Mouse (Mus musculus) ZHBTc4 (cell line): ENCODE data around the gene Mtmr11.

Experiments used
- DNase-seq: peaks from one replicate; pipeline ENCODE4 v3.0.0-alpha.2; 2011; ENCODE audit warnings: low read depth, low spot score

Mtmr11 gene

DNA sequence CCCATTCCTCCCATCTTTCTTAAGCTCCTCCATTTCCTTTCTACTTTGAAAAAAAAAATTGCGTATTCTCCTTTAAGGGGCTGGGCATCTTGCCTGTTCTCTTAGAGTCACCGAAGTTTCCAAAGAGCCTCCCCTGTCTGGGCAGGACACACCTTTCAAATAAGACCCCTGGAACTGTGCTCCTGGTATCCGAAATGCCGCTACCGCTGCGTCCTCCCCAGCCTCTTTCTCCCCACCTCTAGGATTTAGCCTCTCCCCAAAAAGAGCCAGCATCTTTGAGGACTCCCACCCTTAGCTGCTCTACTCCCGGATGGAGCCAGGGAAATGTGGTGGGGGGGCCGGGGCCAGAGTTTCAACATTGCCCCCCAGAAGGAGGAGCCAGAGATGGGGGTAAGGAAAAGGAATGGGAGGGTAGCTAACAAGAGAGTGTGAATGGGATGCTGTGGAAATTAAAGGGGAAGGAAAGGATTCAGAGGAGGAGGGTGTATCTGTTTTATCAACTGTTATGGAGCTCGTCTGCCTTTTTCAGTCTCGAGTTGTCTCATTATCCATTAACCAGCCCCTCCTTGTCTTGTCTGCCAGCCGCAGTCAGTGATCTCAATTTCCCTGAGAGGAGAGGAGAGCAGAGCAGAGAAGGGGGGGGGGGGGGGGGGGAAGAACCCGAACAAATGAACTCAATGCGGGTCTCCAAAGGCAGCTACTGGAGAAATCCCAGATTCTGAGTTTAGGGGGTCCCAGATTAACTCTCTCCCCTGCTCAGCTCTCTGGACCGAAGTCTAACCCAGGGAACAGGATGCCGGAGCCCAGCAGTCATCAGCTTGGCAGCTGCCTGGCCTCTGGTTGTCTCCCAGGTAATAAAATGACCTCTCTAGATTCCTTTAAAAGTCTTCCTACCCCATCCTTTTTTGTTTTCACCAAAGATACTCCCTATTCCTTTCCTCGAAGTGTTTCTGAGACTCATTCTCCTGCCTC is at the start of gene Mtmr11:
Gene Mtmr11 (plus strand): TSS at position 136 of the 972 bp plus-strand sequence.
- no peak for DNase-seq

DNA sequence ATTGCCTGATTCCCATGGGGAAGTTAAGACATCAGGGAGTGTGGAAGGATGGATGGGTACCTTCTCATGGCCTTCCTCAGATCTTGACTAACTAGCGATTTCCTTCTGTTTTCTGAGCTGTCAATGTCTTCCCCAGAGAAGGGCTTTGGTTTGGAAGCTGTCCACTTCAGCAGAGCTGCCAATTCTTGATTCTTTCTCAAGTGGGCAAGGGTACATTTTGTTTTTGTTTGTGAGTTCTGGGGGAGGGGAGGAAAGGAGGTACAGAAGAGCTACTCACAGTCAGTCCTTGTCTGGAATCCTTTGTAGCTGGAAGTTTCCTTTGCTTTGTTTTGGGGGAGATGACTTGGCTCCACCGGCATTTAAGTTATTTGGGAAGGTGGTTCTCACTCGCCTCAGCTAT is 48.6 kb upstream of the Mtmr11 start:
- peak; percentile 19 for DNase-seq

GRCm38 (mm10) chr3:96118142-96118541 is 43.7 kb upstream of the Mtmr11 start:
- DNase-seq: no peak

GRCm38 (mm10) chr3:96118702-96119101 is 43.1 kb upstream of the Mtmr11 start:
- DNase-seq: no peak

- no peak for DNase-seq
These were observed 37.6 kb upstream of the Mtmr11 start for GRCm38 (mm10) chr3:96124235-96124634.

DNA sequence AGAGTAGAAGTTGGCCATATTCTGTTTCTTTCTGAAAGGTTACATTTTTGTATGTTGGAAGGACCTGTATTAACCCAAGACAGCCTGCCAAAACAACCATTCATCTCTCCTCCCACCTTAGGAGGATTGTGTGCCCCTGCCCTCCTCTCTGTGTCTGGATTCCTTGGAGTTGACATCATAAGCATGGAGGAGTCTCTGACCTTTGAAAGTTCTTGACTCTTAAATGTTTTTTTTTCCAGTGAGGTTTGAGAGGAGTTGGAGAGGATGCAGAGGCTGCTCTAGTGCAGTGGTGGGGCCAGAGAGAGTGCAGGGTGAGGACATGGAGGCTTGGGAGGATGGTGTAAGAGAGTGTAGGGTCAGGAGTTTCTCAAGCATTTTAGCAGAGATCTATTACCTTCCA is 33.7 kb upstream of the Mtmr11 start:
- no peak for DNase-seq

DNA sequence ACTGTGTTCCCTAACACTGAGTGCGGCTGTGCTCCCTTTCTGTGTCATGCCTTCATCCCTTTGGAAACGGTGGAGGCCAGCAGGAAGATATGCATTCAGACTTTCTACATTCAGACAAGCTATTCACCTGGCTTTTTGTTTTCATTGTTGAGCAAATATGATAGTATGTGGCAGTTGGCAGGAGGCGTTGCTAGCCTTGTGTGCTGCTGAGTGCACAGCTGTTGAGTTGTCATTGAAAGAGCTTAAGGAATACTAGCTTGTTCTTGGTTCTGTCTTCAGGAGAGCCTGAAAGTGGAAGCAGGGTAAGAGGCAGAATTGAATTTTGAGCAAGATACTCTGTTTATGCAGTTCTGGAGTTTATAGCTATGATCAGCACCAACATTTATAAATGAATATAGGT is 29.3 kb upstream of the Mtmr11 start:
- DNase-seq: no peak

- no peak for DNase-seq
These were observed 28.4 kb upstream of the Mtmr11 start for GRCm38 (mm10) chr3:96133327-96133905.

GRCm38 (mm10) chr3:96135011-96135410 is 26.8 kb upstream of the Mtmr11 start:
- DNase-seq: no peak

GRCm38 (mm10) chr3:96147950-96148349 is 13.9 kb upstream of the Mtmr11 start:
- peak; percentile 64 for DNase-seq

DNA sequence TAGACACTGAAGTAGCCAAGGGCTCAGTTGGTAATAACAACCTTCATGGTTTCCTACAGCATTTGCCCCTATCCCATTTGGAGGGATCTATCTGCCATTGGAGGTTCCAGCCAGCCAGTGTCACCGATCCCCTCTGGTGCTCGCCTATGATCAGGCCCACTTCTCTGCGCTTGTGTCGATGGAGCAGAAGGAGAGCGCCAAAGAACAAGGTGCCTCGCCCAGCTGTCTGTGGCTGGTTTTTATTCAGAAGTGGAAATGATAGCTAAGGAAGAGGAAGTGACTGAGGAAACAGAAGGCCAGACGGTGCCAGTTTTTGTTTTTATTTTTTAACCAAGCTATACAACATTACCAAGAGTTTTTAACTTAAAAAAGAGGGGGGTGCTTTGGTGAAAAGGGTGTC is 10.0 kb upstream of the Mtmr11 start:
- DNase-seq: no peak

DNA sequence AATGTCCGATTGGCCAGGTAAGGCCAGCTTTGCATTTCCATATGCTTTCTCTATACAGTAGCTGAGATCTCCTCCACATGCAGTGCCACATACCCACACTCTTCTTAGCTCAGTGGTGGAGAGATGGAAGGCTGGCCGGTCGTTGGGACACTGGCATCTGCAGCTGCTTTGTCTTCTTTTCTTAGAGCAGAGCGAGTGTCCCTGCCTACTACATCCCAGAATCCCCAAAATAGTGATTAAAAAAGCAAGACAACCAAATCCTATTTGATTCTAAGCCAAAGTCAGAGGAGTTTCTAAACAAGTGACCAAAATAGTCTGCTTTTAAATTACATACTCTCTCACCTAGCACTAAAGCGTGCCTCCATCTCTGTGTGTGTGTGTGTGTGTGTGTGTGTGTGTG is 9.2 kb upstream of the Mtmr11 start:
- no peak for DNase-seq

DNA sequence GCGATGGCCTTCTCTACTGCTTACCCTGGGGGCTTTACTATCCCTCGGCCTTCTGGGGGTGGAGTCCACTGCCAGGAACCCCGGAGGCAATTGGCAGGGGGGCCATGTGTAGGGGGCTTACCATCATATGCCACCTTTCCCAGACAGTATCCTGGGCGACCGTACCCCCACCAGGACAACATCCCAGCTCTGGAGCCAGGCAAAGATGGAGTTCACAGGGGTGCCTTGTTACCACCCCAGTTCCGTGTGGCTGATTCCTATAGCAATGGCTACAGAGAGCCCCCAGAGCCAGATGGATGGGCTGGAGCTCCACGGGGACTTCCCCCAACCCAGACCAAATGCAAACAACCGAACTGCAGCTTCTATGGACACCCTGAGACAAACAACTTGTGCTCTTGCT is 6.3 kb upstream of the Mtmr11 start:
- no peak for DNase-seq

DNA sequence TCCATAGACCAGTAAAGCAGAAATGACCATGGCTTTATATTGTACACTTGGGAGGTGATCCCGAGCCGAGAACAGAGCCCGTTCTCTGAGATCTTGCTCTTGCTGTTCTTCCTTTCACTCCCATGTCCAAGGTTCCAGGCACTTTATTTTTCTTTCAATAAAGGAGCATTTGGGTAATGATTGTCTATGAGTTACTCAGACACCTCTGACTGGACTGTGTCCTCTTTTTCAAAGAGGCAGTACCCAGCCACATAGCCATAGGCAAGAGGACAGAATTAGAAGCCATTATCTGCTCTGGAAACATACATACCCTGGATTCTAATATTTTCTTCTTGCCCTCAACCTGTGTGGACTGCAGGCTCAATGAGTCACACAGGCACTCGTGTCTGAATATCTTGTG is 2.0 kb upstream of the Mtmr11 start:
- no peak for DNase-seq

- DNase-seq: no peak
These were observed 1.5 kb upstream of the Mtmr11 start for GRCm38 (mm10) chr3:96160222-96160802.

GRCm38 (mm10) chr3:96160803-96161516 is 844 bp upstream of the Mtmr11 start:
- peak; percentile 87 for DNase-seq

DNA sequence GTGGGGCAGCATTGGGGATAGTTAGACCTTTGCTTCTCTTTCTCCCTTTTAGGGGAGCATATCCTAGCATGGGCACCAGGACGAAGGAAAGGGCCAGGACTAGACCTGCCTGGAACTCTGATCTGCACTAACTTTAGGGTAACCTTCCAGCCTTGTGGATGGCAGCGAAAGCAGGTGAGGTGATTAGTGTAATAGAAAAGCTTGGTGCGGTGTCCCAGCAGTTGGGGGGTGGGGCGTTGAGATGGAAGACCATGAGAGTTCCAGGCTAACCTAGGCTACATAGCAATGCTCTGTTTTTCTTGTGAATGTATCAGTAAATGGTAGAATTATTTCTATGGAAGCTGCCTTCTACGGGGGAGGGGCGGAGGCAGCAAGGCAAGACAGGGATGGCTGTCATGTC is 1.2 kb downstream of the Mtmr11 start:
- no peak for DNase-seq

GRCm38 (mm10) chr3:96168466-96169158 is 6.8 kb downstream of the Mtmr11 start:
- DNase-seq: no peak

DNA sequence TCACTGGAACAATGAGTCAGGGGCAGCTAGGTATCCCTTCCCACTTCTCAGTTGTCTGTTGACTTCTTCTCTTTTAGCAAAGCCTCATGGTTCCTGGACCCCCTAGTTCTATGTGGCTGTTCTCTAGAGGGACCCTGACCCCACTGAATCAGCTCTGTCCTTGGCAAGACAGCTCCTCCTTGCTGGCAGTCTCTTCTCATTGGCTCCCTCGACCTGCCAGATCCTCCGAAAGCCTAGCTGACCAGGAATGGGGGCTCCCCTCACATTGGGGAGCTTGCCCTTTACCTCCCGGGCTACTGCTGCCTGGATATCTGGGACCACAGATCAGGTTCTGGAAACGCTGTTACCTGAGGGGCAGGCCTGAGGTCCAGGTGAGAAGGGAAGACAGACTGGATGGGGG is 8.5 kb downstream of the Mtmr11 start:
- no peak for DNase-seq

GRCm38 (mm10) chr3:96170976-96171545 is 9.3 kb downstream of the Mtmr11 start:
- DNase-seq: peak; percentile 53

GRCm38 (mm10) chr3:96171583-96172196 is 9.9 kb downstream of the Mtmr11 start:
- no peak for DNase-seq
